Mouse (Mus musculus): Measurements from ENCODE around the gene Ankrd27.

GRCm38 (mm10) chr7:35659173-35659572 is 73.1 kb downstream of the Ankrd27 start:
- TF ChIP-seq CTCF (IDR thresholded peaks at IDR 0.05; ENCODE audit: low read depth) (peak; percentile 84), EP300 (IDR thresholded peaks at IDR 0.05; ENCODE audit: low read depth) (no peak)

All from liver, postnatal 0 days (tissue).